Mouse (Mus musculus): ENCODE data around the gene Ocel1.

Ocel1 gene

DNA sequence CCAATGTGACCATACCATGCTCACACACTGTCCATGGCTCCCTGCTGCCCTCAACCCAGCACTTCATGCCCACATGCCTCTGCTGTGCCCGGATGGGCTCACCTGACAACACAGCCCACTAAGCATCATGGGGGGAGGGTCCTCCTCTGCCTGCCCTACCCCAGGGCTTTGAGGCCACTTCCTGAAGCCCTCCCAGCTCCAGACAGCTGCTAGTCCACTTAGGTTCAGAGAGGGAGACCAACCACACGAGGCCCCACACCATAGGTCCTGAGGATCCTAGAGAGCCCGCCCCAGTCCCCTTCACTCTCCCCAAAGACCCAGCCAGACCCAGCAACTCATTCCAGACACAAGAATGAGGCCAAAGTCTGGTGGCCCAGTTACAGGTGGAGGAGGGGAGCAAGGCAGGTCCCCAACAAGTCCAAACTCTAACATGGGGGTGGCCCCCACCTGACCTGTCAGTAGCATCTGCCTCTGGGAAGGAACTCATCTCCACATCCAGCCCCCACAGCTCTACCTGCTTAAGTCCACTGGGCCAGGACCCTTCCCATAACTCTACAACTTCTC lies 8.5 kb downstream of the Ocel1 start:
- no peak for DNase-seq (ENCODE audit: low spot score in 2 of 2)

DNA sequence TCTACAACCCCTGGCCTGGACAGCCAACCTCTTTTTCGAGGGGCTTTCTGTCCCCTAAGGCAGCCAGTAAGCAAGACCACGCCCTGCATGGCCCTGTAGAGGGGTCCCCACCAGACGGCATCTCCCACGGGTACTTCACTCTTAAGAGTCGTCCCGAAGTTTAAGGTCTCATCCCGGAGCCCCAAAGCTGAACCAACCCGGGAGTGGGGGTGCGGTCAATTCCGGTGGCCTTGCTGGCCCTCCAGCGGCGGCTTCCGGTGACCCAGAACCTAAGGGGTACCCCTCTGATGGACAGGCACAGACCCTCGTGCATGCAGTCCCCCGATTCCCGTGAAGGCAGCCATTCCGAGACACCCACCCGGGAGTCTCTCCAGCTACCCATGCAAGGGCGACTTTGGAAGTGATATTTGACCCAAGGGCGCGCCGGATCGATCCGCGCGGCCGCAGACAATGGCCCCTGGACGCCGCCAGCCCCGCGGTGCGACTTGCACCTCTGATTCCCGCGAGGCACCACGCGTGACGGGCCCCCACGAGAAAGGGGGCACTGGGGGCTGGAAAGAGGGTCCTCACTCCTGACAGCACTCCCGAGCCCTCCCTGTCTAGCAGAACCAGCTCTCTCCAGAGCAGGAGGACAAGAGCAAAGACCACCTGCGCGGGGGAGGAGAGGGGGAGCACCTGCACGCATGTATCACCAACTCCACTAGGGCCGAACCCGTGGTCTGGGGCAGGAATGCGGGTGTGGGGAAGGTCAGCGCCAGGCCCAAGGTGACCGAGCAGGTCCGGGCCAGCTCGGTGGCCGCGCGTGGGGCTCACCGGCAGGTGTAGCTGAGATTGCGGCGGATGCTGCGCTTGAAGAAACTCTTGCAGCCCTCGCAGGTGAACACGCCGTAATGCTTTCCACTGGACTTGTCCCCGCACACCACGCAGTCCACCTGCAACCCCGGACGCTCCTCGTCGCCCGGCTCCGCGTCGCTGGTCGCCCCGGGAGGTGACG lies 9.4 kb downstream of the Ocel1 start:
- peak in 1 of 2 experiments; percentile 29 for DNase-seq (ENCODE audit: low spot score in 2 of 2)

DNA sequence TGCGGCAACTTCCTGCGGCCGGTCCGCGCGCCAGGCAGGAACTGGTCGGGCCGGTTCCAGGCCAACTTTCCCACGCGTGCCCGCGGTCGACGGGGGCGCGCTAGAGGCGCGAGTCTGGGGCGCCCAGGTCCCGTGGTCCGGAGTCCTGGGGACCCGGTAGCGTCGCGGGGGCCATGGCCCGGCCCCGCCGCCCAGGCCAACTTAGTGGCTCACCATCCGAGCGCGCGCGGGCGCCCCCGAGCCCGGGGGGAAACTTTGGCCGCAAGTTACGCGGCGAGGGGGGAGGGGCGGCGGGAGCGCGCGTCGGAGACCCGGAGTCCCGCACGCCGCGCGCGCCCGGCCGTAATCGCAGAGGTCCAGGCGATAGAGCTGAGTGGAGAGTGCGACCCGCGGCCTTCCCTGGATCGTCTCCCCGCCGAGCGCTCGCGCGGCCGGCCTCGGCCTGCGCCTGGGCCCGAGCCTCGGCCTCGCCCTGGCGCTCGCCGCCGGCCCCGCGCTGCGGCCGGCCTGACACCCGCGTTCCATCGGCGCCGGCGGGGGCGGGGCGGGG lies 10.4 kb downstream of the Ocel1 start, which contains the start of gene Nr2f6:
Gene Nr2f6 (minus strand): TSS at position 540 of the 550 bp plus-strand sequence.
- peak; percentile 42 to 54 for DNase-seq (ENCODE audit: low spot score in 2 of 2)

DNA sequence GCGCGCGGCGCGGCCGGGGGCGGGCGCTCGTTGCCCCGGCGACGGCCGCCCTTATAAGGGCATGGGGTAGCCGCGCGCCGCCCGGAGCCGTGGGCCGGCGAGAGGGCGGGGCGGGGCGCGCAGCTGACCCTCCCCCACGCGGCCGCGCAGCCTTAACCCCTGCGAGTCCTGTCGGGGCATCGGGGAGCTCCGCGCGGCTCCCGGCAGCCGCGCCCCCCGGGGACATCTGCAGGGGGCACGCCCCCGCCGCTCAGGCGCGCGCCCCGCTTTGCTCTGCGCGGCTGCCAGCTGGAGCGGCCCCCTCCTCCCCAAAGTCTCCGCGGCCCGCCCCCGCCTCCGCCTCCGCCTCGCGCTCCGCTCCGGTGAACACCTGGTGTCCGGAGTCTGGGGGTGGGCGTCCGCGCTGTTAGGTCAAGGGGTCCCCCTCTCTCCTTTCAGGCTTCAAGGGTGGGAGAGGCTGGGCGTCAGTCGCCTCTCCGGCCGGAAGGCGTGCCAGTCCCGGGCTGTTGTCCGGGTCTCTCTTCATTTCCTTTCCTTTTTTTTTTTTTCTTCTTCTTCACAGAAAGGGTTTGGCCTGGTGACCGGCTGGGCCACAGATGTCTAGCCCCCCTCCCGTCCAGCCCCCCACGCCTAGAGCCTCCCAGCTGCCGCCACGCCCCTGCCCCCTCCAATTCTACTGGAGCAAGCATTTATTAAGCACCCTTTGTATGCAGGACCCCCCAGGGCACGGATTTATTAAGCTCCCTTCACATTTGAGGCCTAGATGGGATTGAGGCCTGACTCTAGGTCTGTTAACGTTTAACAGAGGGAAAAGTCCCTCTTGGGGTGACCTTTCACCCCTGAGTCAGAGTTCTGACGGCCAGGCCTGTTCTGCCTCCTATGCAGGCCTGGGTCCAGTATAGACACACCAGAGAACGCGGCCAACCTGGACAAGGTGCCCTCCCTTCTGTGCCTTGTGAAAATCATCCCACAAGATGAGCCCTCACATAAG lies 11.2 kb downstream of the Ocel1 start:
- peak in 1 of 2 experiments; percentile 73 for DNase-seq (ENCODE audit: low spot score in 2 of 2)

DNA sequence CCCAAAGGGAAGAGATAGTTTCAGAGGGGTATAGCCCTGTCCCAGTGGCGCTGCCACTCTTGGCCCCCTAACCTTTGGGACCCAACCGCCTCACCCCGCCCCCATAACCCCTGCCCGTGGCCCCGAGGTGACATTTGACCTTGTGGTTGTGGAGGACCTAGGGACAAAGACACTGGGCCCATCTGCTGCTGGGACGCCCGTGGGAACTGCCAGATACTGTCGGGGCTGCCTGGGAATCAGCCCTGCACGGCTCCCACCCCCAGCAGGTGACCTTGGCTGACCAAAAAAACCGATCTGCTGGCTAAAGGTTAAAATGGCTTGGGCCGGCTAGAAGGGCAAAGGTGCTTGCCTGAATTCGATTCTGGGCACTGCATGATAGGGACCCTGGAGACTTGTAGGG lies 12.3 kb downstream of the Ocel1 start:
- no peak for DNase-seq (ENCODE audit: low spot score in 2 of 2)

DNA sequence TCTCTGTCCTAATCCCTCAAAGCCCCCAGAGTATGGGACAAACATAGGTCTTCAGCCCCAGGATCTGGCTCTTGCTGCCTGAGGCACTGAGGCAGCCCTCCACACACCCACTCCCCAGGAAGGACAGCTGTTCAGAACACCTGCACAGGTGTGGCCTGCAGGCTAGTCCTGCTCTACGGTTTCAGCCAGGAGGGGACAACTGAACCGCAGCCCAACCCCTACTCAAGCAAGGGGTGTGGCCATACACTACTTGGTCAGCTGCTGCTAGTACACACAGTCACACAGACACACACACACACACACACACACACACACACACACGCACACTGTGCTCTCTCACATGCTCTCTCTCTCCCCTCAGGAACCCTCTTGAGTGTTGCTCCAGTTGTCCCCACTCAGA lies 12.8 kb downstream of the Ocel1 start:
- DNase-seq (ENCODE audit: low spot score in 2 of 2) = no peak

DNA sequence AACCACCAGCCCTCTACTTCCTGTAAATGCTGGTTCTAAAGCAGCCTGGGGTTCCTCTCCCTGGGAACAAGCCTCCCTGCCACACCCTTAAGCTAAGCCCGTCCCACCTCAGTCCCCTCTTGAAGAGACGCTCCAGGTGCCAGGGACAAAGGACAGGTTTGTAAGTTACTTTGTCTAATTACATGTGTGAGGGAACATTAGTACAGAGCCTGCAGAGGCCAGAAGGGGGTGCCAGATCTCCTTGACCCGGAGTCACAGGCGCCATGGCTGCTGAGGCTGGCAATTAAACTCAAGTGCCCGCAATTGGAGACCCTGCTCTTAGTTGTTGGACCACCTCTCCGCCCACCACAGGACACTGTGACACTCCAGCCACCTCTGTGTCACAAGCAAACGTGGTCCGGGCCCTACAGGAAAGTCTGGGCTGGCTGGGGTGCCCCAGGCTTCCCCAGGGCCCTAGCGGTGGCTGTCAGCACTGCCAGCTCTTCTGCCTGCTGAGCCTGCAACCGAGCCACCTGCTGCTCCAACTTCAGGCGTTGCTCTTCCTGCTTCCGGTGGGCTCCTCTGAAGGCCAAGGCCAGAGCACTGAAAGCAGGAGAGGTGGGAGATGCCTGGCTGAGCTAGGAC lies 14.2 kb downstream of the Ocel1 start:
- DNase-seq (ENCODE audit: low spot score in 2 of 2) = peak in 1 of 2 experiments; percentile 35

DNA sequence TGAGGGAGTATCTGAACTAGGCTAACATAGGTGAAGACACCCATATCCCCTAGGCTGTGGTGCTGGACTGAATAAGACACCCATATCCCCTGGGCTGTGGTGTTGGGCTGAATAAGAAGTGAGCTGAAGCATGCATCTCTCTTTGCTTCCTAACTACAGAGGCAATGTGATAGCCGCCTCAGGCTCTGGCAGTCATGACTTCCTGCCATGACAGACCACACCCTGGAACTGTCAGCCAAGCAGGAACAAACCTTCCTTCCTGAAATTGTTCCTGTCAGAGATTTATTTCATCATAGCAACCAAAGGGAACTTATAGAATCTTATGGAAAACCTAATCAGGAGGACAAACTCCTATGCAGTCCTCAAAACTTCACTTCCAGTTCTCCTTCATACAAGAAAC lies 17.2 kb downstream of the Ocel1 start:
- no peak for DNase-seq (ENCODE audit: low spot score in 2 of 2)

DNA sequence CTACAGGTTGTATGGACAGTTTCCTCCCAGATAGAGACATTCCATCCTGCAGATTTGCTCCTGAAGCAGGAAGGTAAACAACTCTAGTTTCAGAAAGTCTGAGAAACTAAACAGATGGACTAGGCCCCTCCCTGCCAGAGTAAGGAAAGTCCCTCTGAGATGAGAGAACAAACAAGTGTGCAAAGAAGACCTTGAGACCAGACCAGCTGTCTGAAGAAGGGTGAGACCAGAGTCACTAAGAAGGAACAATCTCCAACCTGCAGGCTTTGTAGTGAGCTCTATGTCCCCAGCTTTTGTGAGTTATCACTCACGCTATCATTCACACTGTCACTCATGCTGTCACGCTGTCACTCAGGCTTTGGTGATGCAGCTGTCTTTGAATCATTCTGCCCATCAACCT lies 20.6 kb downstream of the Ocel1 start:
- no peak for DNase-seq (ENCODE audit: low spot score in 2 of 2)

DNA sequence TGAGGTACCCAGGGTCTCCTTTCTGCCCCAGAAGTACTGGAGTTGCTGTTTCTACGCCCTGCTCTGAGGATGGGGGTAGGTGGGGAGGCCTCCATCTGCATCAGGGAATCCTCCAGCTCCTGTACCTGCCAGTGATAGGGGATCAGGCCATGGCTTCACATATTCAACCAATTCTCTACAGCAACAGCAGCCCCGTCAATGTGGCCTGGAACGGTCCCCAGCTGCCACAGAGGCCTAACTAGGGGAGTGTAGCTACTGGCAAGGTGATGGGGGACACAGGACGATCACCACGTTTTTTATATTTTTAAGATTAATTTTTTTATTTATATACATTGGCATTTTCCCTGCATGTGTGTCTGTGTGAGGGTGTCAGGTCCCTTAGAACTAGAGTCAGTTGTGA lies 21.3 kb downstream of the Ocel1 start:
- DNase-seq (ENCODE audit: low spot score in 2 of 2) = no peak

DNA sequence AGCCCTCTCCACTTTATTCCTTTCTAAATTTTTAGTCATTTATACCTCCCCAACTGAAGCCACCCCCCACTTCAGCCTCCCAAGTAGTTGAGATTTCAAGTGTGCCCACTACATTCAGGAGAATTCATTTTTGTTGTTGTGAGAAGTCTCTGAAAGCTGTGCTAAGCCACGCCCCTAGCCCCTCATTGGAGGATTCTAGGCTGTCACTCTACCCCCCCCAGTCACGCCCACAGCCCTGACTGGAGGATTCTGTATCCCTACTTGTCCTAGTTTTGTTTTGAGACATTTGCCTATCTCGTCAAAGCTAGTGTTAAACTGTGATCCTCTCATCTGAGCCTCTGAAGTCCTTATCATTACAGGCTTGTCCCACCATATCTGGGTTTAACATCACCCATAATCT lies 21.8 kb downstream of the Ocel1 start:
- DNase-seq (ENCODE audit: low spot score in 2 of 2) = peak in 1 of 2 experiments; percentile 62

DNA sequence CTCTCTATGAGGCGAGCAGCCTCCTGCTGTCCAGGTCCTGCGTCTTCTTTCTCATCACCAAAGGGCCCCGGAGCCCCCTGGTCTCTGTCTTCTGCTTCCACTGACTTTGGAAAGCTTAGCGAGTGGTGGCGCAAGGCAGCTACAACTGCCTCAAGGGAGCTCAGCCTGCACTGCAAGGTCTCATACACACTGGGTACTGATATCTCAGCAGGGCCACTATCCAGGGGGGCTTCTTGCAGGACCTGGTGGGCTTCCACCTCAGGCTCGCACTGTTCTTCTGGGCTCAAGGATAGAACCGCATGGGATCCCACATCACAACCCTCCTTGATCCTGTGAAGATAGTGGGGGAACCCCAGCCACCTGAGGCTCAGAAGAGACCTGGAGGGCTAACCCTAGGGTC lies 23.4 kb downstream of the Ocel1 start:
- DNase-seq (ENCODE audit: low spot score in 2 of 2) = no peak

DNA sequence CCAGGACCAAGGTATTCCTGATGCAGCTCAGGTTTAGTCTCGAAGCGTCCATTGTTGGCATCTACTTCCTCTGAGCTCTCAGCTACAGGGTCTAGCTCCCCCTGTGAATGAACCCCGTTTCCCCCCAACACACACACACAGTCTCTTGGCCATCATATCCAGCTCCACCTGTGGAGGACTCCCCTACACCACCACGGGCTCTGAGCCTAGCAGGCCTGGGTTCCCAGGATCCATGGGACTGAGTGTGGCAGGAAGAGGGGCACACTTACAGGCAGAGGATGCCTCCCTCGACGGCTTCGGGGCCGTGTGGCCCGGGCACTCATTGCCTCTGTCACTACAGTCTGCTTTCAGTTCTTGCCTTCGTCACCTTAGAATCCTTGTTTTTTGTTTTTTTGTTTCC lies 24.0 kb downstream of the Ocel1 start:
- DNase-seq (ENCODE audit: low spot score in 2 of 2) = no peak

DNA sequence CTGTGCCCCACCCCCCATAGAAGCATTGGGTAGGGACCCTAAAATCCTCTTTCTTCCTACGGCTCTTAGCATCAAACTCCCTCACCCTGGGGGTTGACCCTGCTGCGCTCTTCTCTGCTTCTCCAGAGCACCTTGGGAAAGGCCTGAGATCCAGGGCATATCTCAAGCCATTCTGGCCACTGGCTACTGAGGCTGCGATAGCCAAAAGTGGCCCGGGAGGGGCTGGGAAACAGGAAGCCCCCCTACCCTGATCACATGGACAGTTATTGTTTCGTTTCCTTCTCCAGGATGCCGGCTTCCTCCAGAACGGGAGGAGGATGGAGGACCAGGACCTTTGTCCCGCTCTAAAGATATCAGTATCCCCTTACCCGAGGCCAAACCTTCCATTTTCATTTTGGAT lies 24.5 kb downstream of the Ocel1 start, which contains the start of gene Ushbp1:
Gene Ushbp1 (minus strand): TSS at position 174 of the 400 bp plus-strand sequence.
- peak in 1 of 2 experiments; percentile 13 for DNase-seq (ENCODE audit: low spot score in 2 of 2)

DNA sequence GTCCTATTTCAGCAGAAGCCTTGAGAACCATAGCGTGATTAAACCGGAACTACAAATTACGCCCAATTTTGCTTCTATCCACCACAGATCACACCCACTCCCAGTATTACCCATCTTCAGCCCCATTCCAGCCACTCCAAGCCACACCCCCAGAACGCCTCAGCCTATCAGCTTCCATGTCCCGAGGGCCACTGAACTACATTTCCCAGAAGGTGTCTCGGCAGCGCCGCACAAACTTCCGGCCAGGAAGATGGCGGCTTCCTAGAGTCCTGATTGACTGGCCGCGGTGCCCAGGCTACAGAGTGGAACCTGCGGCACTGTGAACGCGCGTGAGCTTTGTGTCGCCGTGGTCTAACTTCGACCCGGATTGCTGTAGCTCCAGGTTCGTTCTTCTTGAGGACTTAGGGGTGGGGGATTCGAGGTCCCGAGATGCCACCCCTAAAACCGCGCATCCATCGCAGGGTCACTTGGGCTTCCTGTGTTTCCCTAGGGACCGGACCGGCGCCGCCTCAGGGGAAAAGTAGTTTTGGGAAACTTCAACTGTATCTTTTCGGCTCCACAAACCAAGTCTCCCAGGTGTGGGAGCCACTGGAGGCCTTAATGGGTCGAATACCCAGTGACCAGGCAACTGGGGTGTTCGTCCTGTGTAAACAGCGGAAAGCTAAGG lies 25.7 kb downstream of the Ocel1 start, which contains the start of gene Babam1:
Gene Babam1 (plus strand): TSS at position 223 of the 667 bp plus-strand sequence.
- DNase-seq (ENCODE audit: low spot score in 2 of 2) = peak; percentile 79 to 93

DNA sequence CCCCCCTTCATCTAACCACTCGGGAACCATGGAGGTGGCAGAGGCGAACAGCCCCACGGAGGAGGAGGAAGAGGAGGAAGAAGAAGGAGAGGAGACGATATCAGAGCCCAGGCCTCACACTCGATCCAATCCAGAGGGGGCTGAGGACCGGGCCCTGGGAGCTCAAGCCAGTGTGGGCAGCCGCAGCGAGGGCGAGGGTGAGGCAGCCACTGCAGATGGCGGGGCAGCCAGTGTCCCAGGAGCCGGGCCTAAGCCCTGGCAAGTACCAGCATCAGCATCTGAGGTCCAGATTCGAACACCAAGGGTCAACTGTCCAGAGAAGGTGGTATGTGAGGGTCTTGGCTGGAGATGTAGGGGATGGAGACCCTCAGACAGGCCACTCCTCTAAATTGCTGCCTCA lies 26.6 kb downstream of the Ocel1 start:
- peak in 1 of 2 experiments; percentile 20 for DNase-seq (ENCODE audit: low spot score in 2 of 2)

DNA sequence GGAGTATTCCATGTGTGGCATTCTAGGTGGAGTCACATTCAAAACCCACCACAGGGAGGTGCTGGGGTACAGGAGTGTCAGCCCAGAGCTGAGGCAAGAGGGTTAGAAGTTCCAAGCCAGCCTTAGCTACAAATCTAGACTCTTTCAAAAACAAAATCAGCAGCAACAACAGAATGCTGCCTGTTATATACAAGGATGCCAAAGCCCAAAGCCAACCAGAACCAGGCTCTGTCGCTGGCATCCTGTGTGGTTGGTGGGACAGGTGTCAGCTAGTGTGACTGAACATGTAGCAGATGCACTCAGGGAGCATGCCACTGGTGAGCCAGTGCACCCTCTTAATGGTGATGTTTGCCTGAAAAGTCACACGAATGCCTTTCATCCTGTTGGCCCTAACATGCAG lies 29.7 kb downstream of the Ocel1 start:
- no peak for DNase-seq (ENCODE audit: low spot score in 2 of 2)

DNA sequence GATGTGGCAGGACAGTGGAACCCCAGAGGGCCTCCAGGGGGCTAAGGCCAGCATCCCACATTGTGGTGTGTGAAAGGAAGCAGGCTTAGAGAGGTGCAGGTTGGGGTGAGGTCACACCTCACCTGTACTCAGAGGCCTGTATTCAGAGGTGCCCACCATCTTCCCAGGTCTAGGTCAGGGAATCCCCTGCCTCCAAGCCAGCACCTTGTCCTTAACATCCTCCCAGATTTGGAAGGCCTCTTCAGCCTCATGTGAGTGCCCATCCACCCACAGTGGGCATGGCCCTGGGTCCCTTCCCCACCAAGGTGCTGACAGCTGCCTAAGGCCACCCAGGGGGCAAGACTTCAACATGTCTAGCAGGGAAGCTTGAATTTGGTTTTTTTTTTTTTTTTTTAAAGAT lies 30.4 kb downstream of the Ocel1 start:
- peak in 1 of 2 experiments; percentile 10 for DNase-seq (ENCODE audit: low spot score in 2 of 2)

DNA sequence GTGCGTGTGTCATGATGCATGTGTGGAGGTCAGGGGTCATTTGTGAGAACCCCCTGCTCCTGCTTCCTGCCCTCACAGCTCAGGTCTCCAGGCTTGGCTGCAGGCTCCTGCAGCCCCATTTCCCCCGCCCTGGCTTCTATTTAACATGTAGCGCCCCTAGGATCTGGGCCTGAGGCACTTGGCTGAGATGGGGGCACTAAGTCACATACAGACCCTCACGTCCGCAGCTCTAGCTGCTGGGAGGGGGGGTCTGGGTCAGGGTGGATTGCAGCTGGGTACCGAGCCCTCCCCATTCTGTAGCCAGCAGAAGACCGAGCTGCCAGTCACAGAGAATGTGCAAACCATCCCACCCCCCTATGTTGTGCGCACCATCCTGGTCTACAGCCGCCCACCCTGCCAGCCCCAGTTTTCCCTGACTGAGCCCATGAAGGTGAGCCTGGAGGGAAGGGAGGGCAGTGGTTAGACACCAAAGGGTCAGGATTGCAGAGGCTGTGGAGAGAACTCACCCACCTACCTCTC lies 31.4 kb downstream of the Ocel1 start:
- DNase-seq (ENCODE audit: low spot score in 2 of 2) = peak in 1 of 2 experiments; percentile 12
